In genomic region chr15:37054582-37054981, GRCm38 (mm10) we compare ENCODE assay signal across 17 mouse cellular contexts. TPM values are rescaled to one million over a fixed set of nuclear protein-coding genes. Genes with fewer than 3 reads are reported as not detected.
DNase-seq lines count a peak whose midpoint lies in the region; ATAC-seq and TF ChIP-seq lines count a peak whose summit lies in the region.
"Had no signal": no experiment of that assay in that cellular context is flagged by ENCODE, and none has a peak within 500 bp of the region (broad histone marks: within the 10 kb centered on the region; RNA-seq: fewer than 3 reads in every experiment).

No protein-coding gene starts in this region.

- H3K79me2 ChIP-seq in MEL (ENCODE audit: control insufficient read depth, insufficient read depth, low read length, poor library complexity): no peaks in the 10 kb centered on the region

- WGBS in kidney, postnatal 0 days: 98% methylated on average over 5 of the region's 5 CpGs
- WGBS in liver, postnatal 0 days (ENCODE audit: insufficient replicate concordance): 85% methylated on average over 5 of the region's 5 CpGs
- WGBS in intestine, embryonic 15.5 days: 95% methylated on average over 5 of the region's 5 CpGs

- no peaks in the 10 kb centered on the region for H3K4me1 ChIP-seq in kidney, postnatal 0 days (replicated peaks; ENCODE audit: insufficient read depth, low read length)
- no peaks in the 10 kb centered on the region for H3K4me1 ChIP-seq in MEL (ENCODE audit: control insufficient read depth in 1 of 2, insufficient read depth in 2 of 2, low read length in 2 of 2)
- no peaks in the 10 kb centered on the region for H3K4me1 ChIP-seq in liver, postnatal 0 days (ENCODE audit: insufficient read depth)
- H3K4me1 ChIP-seq in intestine, embryonic 15.5 days (replicated peaks): no peaks in the 10 kb centered on the region
- H3K4me1 ChIP-seq: liver, embryonic 15.5 days had no signal

- no peak for DNase-seq in kidney, postnatal 0 days (ENCODE audit: low spot score)
- no peak for DNase-seq in kidney, adult 9 months
- DNase-seq in right cerebral cortex, postnatal 10 days (ENCODE audit: low spot score in 2 of 2): peak; percentile 29 to 38
- DNase-seq in right cerebral cortex, adult 18-20 months: no peak
- DNase-seq in MEL (ENCODE audit: low read depth, low spot score): peak; percentile 66
- DNase-seq in liver, postnatal 0 days: no peak
- DNase-seq: adrenal gland, postnatal 25 days; cerebellum, adult 18-20 months; gastrocnemius, postnatal 25 days; layer of hippocampus, postnatal 36 days; thymus, adult 18-20 months had no signal

- H3K27me3 ChIP-seq in kidney, postnatal 0 days (ENCODE audit: insufficient read depth, low read length): no peaks in the 10 kb centered on the region
- no peaks in the 10 kb centered on the region for H3K27me3 ChIP-seq in MEL (ENCODE audit: control insufficient read depth in 1 of 2, insufficient read depth in 2 of 2, low read length in 2 of 2)
- H3K27me3 ChIP-seq in liver, postnatal 0 days (ENCODE audit: insufficient read depth, low read length): no peaks in the 10 kb centered on the region
- no peaks in the 10 kb centered on the region for H3K27me3 ChIP-seq in intestine, embryonic 15.5 days (replicated peaks)
- H3K27me3 ChIP-seq: embryonic facial prominence, embryonic 12.5 days; liver, embryonic 15.5 days; neural tube, embryonic 15.5 days had no signal

- no peaks in the 10 kb centered on the region for H3K9me3 ChIP-seq in kidney, postnatal 0 days (replicated peaks; ENCODE audit: low read length)
- H3K9me3 ChIP-seq in MEL (replicated peaks; ENCODE audit: insufficient read depth, low read length): no peaks in the 10 kb centered on the region
- H3K9me3 ChIP-seq in liver, postnatal 0 days (ENCODE audit: low read length): peaks cover 8% of the 10 kb centered on the region
- no peaks in the 10 kb centered on the region for H3K9me3 ChIP-seq in intestine, embryonic 15.5 days
- H3K9me3 ChIP-seq: embryonic facial prominence, embryonic 12.5 days; liver, embryonic 15.5 days; neural tube, embryonic 15.5 days had no signal

- TF ChIP-seq RAD21 in MEL (IDR thresholded peaks at IDR 0.05; ENCODE audit: low read depth, low read length): peak; percentile 69

- H3K9ac ChIP-seq in kidney, postnatal 0 days (ENCODE audit: low read depth, low read length): no peak overlapping the region
- no peak overlapping the region for H3K9ac ChIP-seq in MEL (ENCODE audit: control insufficient read depth, low read depth, low read length, poor library complexity, severe bottlenecking)
- H3K9ac ChIP-seq in liver, postnatal 0 days (replicated peaks): no peak overlapping the region
- H3K9ac ChIP-seq in intestine, embryonic 15.5 days: no peak overlapping the region
- H3K9ac ChIP-seq: embryonic facial prominence, embryonic 12.5 days; liver, embryonic 15.5 days; midbrain, embryonic 12.5 days; neural tube, embryonic 15.5 days had no signal

- no peak for TF ChIP-seq EP300 in MEL (IDR thresholded peaks at IDR 0.05; ENCODE audit: low read depth in 1 of 2, low read length in 2 of 2)
- no peak for TF ChIP-seq EP300 in liver, postnatal 0 days (IDR thresholded peaks at IDR 0.05; ENCODE audit: low read depth)

- no peak for ATAC-seq in kidney, postnatal 0 days (replicated peaks; ENCODE audit: low FRiP score, low read depth)
- no peak for ATAC-seq in liver, postnatal 0 days
- no peak for ATAC-seq in intestine, embryonic 15.5 days
- ATAC-seq: forebrain, embryonic 14.5 days had no signal

- TF ChIP-seq POLR2A in MEL (IDR thresholded peaks at IDR 0.05; ENCODE audit: control insufficient read depth in 1 of 2, insufficient read depth in 1 of 2, low read depth in 1 of 2, low read length in 2 of 2, poor library complexity in 1 of 2): no peak

- H3K4me2 ChIP-seq in kidney, postnatal 0 days (ENCODE audit: low read length): no peak overlapping the region
- H3K4me2 ChIP-seq in liver, postnatal 0 days (ENCODE audit: low read depth, low read length): no peak overlapping the region
- no peak overlapping the region for H3K4me2 ChIP-seq in intestine, embryonic 15.5 days (replicated peaks)
- H3K4me2 ChIP-seq: embryonic facial prominence, embryonic 12.5 days; liver, embryonic 15.5 days; midbrain, embryonic 12.5 days; neural tube, embryonic 15.5 days had no signal

- no peaks in the 10 kb centered on the region for H3K36me3 ChIP-seq in kidney, postnatal 0 days (ENCODE audit: insufficient read depth, low read length)
- no peaks in the 10 kb centered on the region for H3K36me3 ChIP-seq in MEL (ENCODE audit: control insufficient read depth in 1 of 2, insufficient read depth in 2 of 2, low read length in 2 of 2)
- H3K36me3 ChIP-seq in liver, postnatal 0 days (replicated peaks; ENCODE audit: insufficient read depth, low read length): no peaks in the 10 kb centered on the region
- no peaks in the 10 kb centered on the region for H3K36me3 ChIP-seq in intestine, embryonic 15.5 days
- H3K36me3 ChIP-seq: embryonic facial prominence, embryonic 12.5 days; liver, embryonic 15.5 days; midbrain, embryonic 12.5 days; neural tube, embryonic 15.5 days had no signal

- no peak overlapping the region for H3K27ac ChIP-seq in kidney, postnatal 0 days
- no peak overlapping the region for H3K27ac ChIP-seq in MEL (ENCODE audit: control insufficient read depth, low read depth, low read length)
- H3K27ac ChIP-seq in liver, postnatal 0 days (ENCODE audit: low read depth): no peak overlapping the region
- no peak overlapping the region for H3K27ac ChIP-seq in intestine, embryonic 15.5 days
- H3K27ac ChIP-seq: liver, embryonic 15.5 days; midbrain, embryonic 12.5 days had no signal

- H3K4me3 ChIP-seq in kidney, postnatal 0 days (replicated peaks; ENCODE audit: low read depth, low read length): no peak overlapping the region
- no peak overlapping the region for H3K4me3 ChIP-seq in MEL (ENCODE audit: control insufficient read depth in 1 of 2, insufficient read depth in 1 of 2, low read depth in 2 of 2, low read length in 2 of 2)
- H3K4me3 ChIP-seq in liver, postnatal 0 days (ENCODE audit: low read depth, low read length): no peak overlapping the region
- no peak overlapping the region for H3K4me3 ChIP-seq in intestine, embryonic 15.5 days (replicated peaks)
- H3K4me3 ChIP-seq: embryonic facial prominence, embryonic 12.5 days; liver, embryonic 15.5 days; midbrain, embryonic 12.5 days; neural tube, embryonic 15.5 days had no signal

- peak; percentile 25; the same call in 1 of the 2 replicates for TF ChIP-seq CTCF in kidney, postnatal 0 days (IDR thresholded peaks at IDR 0.05; ENCODE audit: low read depth)
- peak; percentile 57 to 72 (median 66) for TF ChIP-seq CTCF in MEL (IDR thresholded peaks at IDR 0.05 in 2 of 3, conservative IDR thresholded peaks at IDR 0.05 in 1 of 3; ENCODE audit: control insufficient read depth in 1 of 3, insufficient read depth in 1 of 3, low read depth in 2 of 3, low read length in 3 of 3, poor library complexity in 1 of 3, severe bottlenecking in 1 of 3)
- peak; percentile 35 for TF ChIP-seq CTCF in liver, postnatal 0 days (IDR thresholded peaks at IDR 0.05; ENCODE audit: low read depth)

TF ChIP-seq in MEL, 35 proteins besides CTCF, POLR2A, EP300 and RAD21:
- TF ChIP-seq USF1 (IDR thresholded peaks at IDR 0.05; ENCODE audit: low read depth, low read length) (no peak), ZC3H11A (IDR thresholded peaks at IDR 0.05; ENCODE audit: low read depth, low read length) (peak; percentile 55), SMC3 (IDR thresholded peaks at IDR 0.05; ENCODE audit: low read depth, low read length) (peak; percentile 70)

RNA-seq across cellular contexts. Expression of gene Zfp706, which starts 47.0 kb away (rescaled TPM):
- 509 and 548 TPM in 2 replicates for polyA plus RNA-seq in kidney, postnatal 0 days (2015; fragmentation: Nextera tagmentation; extraction: Ambion mirVana)
- total RNA-seq in MEL (2012; rRNA removed): 64.0 and 66.3 TPM in 2 replicates
- polyA plus RNA-seq in MEL (2012; ENCODE audit: insufficient read depth in 1 of 2, insufficient read length in 2 of 2, low read depth in 1 of 2, low replicate concordance in 2 of 2, missing spikeins in 1 of 2): 100 to 1,000 TPM in 1 of 2 experiments, 10 to 100 TPM in 1; 33.1 to 261 TPM
- polyA plus RNA-seq in liver, postnatal 0 days (2015; fragmentation: Nextera tagmentation; extraction: Ambion mirVana): 234 and 251 TPM in 2 replicates
- polyA plus RNA-seq in intestine, embryonic 15.5 days (2015; fragmentation: Nextera tagmentation; extraction: Ambion mirVana): 544 and 685 TPM in 2 replicates

Comparison
In these comparisons a context has a peak if more than half of its experiments do, and no peak if none do; other contexts are left out.
1. DNase-seq: peak in right cerebral cortex, postnatal 10 days (2 of 2) and MEL (single experiment); none in kidney, postnatal 0 days (single experiment), kidney, adult 9 months (single experiment), right cerebral cortex, adult 18-20 months (single experiment) and liver, postnatal 0 days (single experiment).
2. Peak in every context shown above with its lines, with median percentiles within 50 percentile points of each other: CTCF ChIP-seq.